Mouse (Mus musculus): ENCODE results near the gene Arg2. TPM values are rescaled to one million over a fixed set of nuclear protein-coding genes. Genes with fewer than 3 reads are reported as not detected.

Arg2 gene
- polyA plus RNA-seq, 1 experiment = 5.1 TPM

GRCm38 (mm10) chr12:79136949-79137348, 6.4 kb downstream of the Arg2 start:
- peaks cover 1% of the 10 kb centered on the region; the same call in 1 of the 2 replicates for H3K27me3 ChIP-seq (ENCODE audit: control insufficient read depth, insufficient read depth, low read length)
- no peak overlapping the region for H3K4me3 ChIP-seq (ENCODE audit: control insufficient read depth, insufficient read depth, low read length)
- WGBS = 91% methylated on average over 7 of the region's 7 CpGs
- no peaks in the 10 kb centered on the region for H3K4me1 ChIP-seq (replicated peaks; ENCODE audit: control insufficient read depth, insufficient read depth, low read length)
- DNase-seq = no peak
- no peak overlapping the region for H3K27ac ChIP-seq (ENCODE audit: control insufficient read depth, insufficient read depth, low read length)
- H3K36me3 ChIP-seq (ENCODE audit: control insufficient read depth, insufficient read depth, low read length) = no peaks in the 10 kb centered on the region
- no peak for TF ChIP-seq CTCF (IDR thresholded peaks at IDR 0.05; ENCODE audit: borderline replicate concordance, control insufficient read depth, extremely low read depth, insufficient read depth, low read length, poor library complexity)
- no peak for TF ChIP-seq POLR2A (IDR thresholded peaks at IDR 0.05; ENCODE audit: control insufficient read depth, extremely low read depth, insufficient read depth, low read length, poor library complexity)

- H3K4me1 ChIP-seq (replicated peaks; ENCODE audit: control insufficient read depth, insufficient read depth, low read length) = no peaks in the 10 kb centered on the region
- H3K27me3 ChIP-seq (ENCODE audit: control insufficient read depth, insufficient read depth, low read length) = no peaks in the 10 kb centered on the region
- no peak overlapping the region for H3K4me3 ChIP-seq (ENCODE audit: control insufficient read depth, insufficient read depth, low read length)
- no peak overlapping the region for H3K27ac ChIP-seq (ENCODE audit: control insufficient read depth, insufficient read depth, low read length)
- DNase-seq = no peak
- no peak for TF ChIP-seq POLR2A (IDR thresholded peaks at IDR 0.05; ENCODE audit: control insufficient read depth, extremely low read depth, insufficient read depth, low read length, poor library complexity)
- TF ChIP-seq CTCF (IDR thresholded peaks at IDR 0.05; ENCODE audit: borderline replicate concordance, control insufficient read depth, extremely low read depth, insufficient read depth, low read length, poor library complexity) = no peak
- no peaks in the 10 kb centered on the region for H3K36me3 ChIP-seq (ENCODE audit: control insufficient read depth, insufficient read depth, low read length)
These were observed 8.4 kb downstream of the Arg2 start for GRCm38 (mm10) chr12:79138999-79139398.

- WGBS = 70% methylated on average over 1 of the region's 1 CpGs
- H3K4me3 ChIP-seq (ENCODE audit: control insufficient read depth, insufficient read depth, low read length) = no peak overlapping the region
These were observed 8.8 kb downstream of the Arg2 start for GRCm38 (mm10) chr12:79139417-79139816.

GRCm38 (mm10) chr12:79140811-79141210, 10.2 kb downstream of the Arg2 start:
- no peak overlapping the region for H3K27ac ChIP-seq (ENCODE audit: control insufficient read depth, insufficient read depth, low read length)
- no peak for DNase-seq
- no peaks in the 10 kb centered on the region for H3K27me3 ChIP-seq (ENCODE audit: control insufficient read depth, insufficient read depth, low read length)
- 93% methylated on average over 2 of the region's 2 CpGs for WGBS
- no peak for TF ChIP-seq CTCF (IDR thresholded peaks at IDR 0.05; ENCODE audit: borderline replicate concordance, control insufficient read depth, extremely low read depth, insufficient read depth, low read length, poor library complexity)
- no peaks in the 10 kb centered on the region for H3K4me1 ChIP-seq (replicated peaks; ENCODE audit: control insufficient read depth, insufficient read depth, low read length)
- no peaks in the 10 kb centered on the region for H3K36me3 ChIP-seq (ENCODE audit: control insufficient read depth, insufficient read depth, low read length)
- H3K4me3 ChIP-seq (ENCODE audit: control insufficient read depth, insufficient read depth, low read length) = no peak overlapping the region

More at GRCm38 (mm10) chr12:79139417-79139816, 8.8 kb downstream of the Arg2 start:
- H3K27me3 ChIP-seq (ENCODE audit: control insufficient read depth, insufficient read depth, low read length) = no peaks in the 10 kb centered on the region
- no peaks in the 10 kb centered on the region for H3K36me3 ChIP-seq (ENCODE audit: control insufficient read depth, insufficient read depth, low read length)
- H3K27ac ChIP-seq (ENCODE audit: control insufficient read depth, insufficient read depth, low read length) = no peak overlapping the region
- no peaks in the 10 kb centered on the region for H3K4me1 ChIP-seq (replicated peaks; ENCODE audit: control insufficient read depth, insufficient read depth, low read length)
- TF ChIP-seq POLR2A (IDR thresholded peaks at IDR 0.05; ENCODE audit: control insufficient read depth, extremely low read depth, insufficient read depth, low read length, poor library complexity) (no peak), CTCF (IDR thresholded peaks at IDR 0.05; ENCODE audit: borderline replicate concordance, control insufficient read depth, extremely low read depth, insufficient read depth, low read length, poor library complexity) (no peak)
- DNase-seq = no peak

- Histone ChIP-seq H3K27ac (ENCODE audit: control insufficient read depth, insufficient read depth, low read length) (no peak overlapping the region), H3K4me1 (replicated peaks; ENCODE audit: control insufficient read depth, insufficient read depth, low read length) (no peaks in the 10 kb centered on the region), H3K4me3 (ENCODE audit: control insufficient read depth, insufficient read depth, low read length) (no peak overlapping the region), H3K27me3 (ENCODE audit: control insufficient read depth, insufficient read depth, low read length) (no peaks in the 10 kb centered on the region), H3K36me3 (ENCODE audit: control insufficient read depth, insufficient read depth, low read length) (no peaks in the 10 kb centered on the region)
- no peak for DNase-seq
- TF ChIP-seq CTCF (IDR thresholded peaks at IDR 0.05; ENCODE audit: borderline replicate concordance, control insufficient read depth, extremely low read depth, insufficient read depth, low read length, poor library complexity) (no peak), POLR2A (IDR thresholded peaks at IDR 0.05; ENCODE audit: control insufficient read depth, extremely low read depth, insufficient read depth, low read length, poor library complexity) (no peak)
These were observed 10.8 kb downstream of the Arg2 start for GRCm38 (mm10) chr12:79141384-79141783.

- Histone ChIP-seq H3K27ac (ENCODE audit: control insufficient read depth, insufficient read depth, low read length) (no peak overlapping the region), H3K36me3 (ENCODE audit: control insufficient read depth, insufficient read depth, low read length) (peaks cover 1% of the 10 kb centered on the region; the same call in 1 of the 2 replicates)
These were observed 19.1 kb downstream of the Arg2 start for GRCm38 (mm10) chr12:79149653-79150052.

GRCm38 (mm10) chr12:79162876-79163275, 32.3 kb downstream of the Arg2 start:
- H3K27me3 ChIP-seq (ENCODE audit: control insufficient read depth, insufficient read depth, low read length) = no peaks in the 10 kb centered on the region
- no peaks in the 10 kb centered on the region for H3K4me1 ChIP-seq (replicated peaks; ENCODE audit: control insufficient read depth, insufficient read depth, low read length)
- H3K4me3 ChIP-seq (ENCODE audit: control insufficient read depth, insufficient read depth, low read length) = no peak overlapping the region
- no peak for DNase-seq
- peaks cover 76% of the 10 kb centered on the region for H3K36me3 ChIP-seq (ENCODE audit: control insufficient read depth, insufficient read depth, low read length)
- WGBS = 100% methylated on average over 3 of the region's 3 CpGs
- no peak for TF ChIP-seq CTCF (IDR thresholded peaks at IDR 0.05; ENCODE audit: borderline replicate concordance, control insufficient read depth, extremely low read depth, insufficient read depth, low read length, poor library complexity)
- TF ChIP-seq POLR2A (IDR thresholded peaks at IDR 0.05; ENCODE audit: control insufficient read depth, extremely low read depth, insufficient read depth, low read length, poor library complexity) = no peak
- H3K27ac ChIP-seq (ENCODE audit: control insufficient read depth, insufficient read depth, low read length) = no peak overlapping the region

More at GRCm38 (mm10) chr12:79149653-79150052, 19.1 kb downstream of the Arg2 start:
- TF ChIP-seq CTCF (IDR thresholded peaks at IDR 0.05; ENCODE audit: borderline replicate concordance, control insufficient read depth, extremely low read depth, insufficient read depth, low read length, poor library complexity) (no peak), POLR2A (IDR thresholded peaks at IDR 0.05; ENCODE audit: control insufficient read depth, extremely low read depth, insufficient read depth, low read length, poor library complexity) (no peak)
- no peak for DNase-seq
- WGBS = 98% methylated on average over 6 of the region's 6 CpGs
- Histone ChIP-seq H3K4me1 (replicated peaks; ENCODE audit: control insufficient read depth, insufficient read depth, low read length) (no peaks in the 10 kb centered on the region), H3K27me3 (ENCODE audit: control insufficient read depth, insufficient read depth, low read length) (no peaks in the 10 kb centered on the region), H3K4me3 (ENCODE audit: control insufficient read depth, insufficient read depth, low read length) (no peak overlapping the region)

Measured in thymus, adult 2 months (tissue).